Mouse (Mus musculus): ENCODE data around the gene Eml4. TPM values are rescaled to one million over a fixed set of nuclear protein-coding genes. Genes with fewer than 3 reads are reported as not detected.

Gene Eml4
- polyA plus RNA-seq, 1 experiment, result not detected

- Histone ChIP-seq H3K4me3 (ENCODE audit: insufficient read depth, low read depth, low read length) (no peak overlapping the region), H3K4me1 (ENCODE audit: control insufficient read depth, insufficient read depth, low read length) (no peaks in the 10 kb centered on the region), H3K27ac (ENCODE audit: insufficient read depth, low read depth, low read length) (no peak overlapping the region)
- TF ChIP-seq POLR2A (IDR thresholded peaks at IDR 0.05; ENCODE audit: insufficient read depth, low read depth, low read length) (no peak), CTCF (IDR thresholded peaks at IDR 0.05; ENCODE audit: insufficient read depth, low read depth, low read length) (no peak)
- 75% methylated on average over 4 of the region's 4 CpGs for WGBS
Observed at GRCm38 (mm10) chr17:83353460-83353859, 2.7 kb downstream of the Eml4 start.

- WGBS, result 67% methylated on average over 2 of the region's 2 CpGs
- H3K4me3 ChIP-seq (ENCODE audit: insufficient read depth, low read depth, low read length), result no peak overlapping the region
- no peak for TF ChIP-seq POLR2A (IDR thresholded peaks at IDR 0.05; ENCODE audit: insufficient read depth, low read depth, low read length)
- no peak for TF ChIP-seq CTCF (IDR thresholded peaks at IDR 0.05; ENCODE audit: insufficient read depth, low read depth, low read length)
- no peaks in the 10 kb centered on the region for H3K4me1 ChIP-seq (ENCODE audit: control insufficient read depth, insufficient read depth, low read length)
- H3K27ac ChIP-seq (ENCODE audit: insufficient read depth, low read depth, low read length), result no peak overlapping the region
Observed at GRCm38 (mm10) chr17:83355481-83355880, 4.8 kb downstream of the Eml4 start.

GRCm38 (mm10) chr17:83359934-83360333, 9.2 kb downstream of the Eml4 start:
- no peaks in the 10 kb centered on the region for H3K4me1 ChIP-seq (ENCODE audit: control insufficient read depth, insufficient read depth, low read length)
- no peak overlapping the region for H3K4me3 ChIP-seq (ENCODE audit: insufficient read depth, low read depth, low read length)
- TF ChIP-seq POLR2A (IDR thresholded peaks at IDR 0.05; ENCODE audit: insufficient read depth, low read depth, low read length), result no peak
- no peak for TF ChIP-seq CTCF (IDR thresholded peaks at IDR 0.05; ENCODE audit: insufficient read depth, low read depth, low read length)
- WGBS, result 77% methylated on average over 4 of the region's 4 CpGs
- H3K27ac ChIP-seq (ENCODE audit: insufficient read depth, low read depth, low read length), result no peak overlapping the region

- 88% methylated on average over 13 of the region's 13 CpGs for WGBS
- Histone ChIP-seq H3K27ac (ENCODE audit: insufficient read depth, low read depth, low read length) (no peak overlapping the region), H3K4me3 (ENCODE audit: insufficient read depth, low read depth, low read length) (no peak overlapping the region), H3K4me1 (ENCODE audit: control insufficient read depth, insufficient read depth, low read length) (0 out of 2 replicates have a peak, but pooled peaks cover 2% of the 10 kb centered on the region)
- TF ChIP-seq POLR2A (IDR thresholded peaks at IDR 0.05; ENCODE audit: insufficient read depth, low read depth, low read length) (no peak), CTCF (IDR thresholded peaks at IDR 0.05; ENCODE audit: insufficient read depth, low read depth, low read length) (no peak)
Observed at GRCm38 (mm10) chr17:83360796-83361566, 10.2 kb downstream of the Eml4 start.

- TF ChIP-seq CTCF (IDR thresholded peaks at IDR 0.05; ENCODE audit: insufficient read depth, low read depth, low read length), result no peak
- no peak for TF ChIP-seq POLR2A (IDR thresholded peaks at IDR 0.05; ENCODE audit: insufficient read depth, low read depth, low read length)
- 68% methylated on average over 3 of the region's 3 CpGs for WGBS
Observed at GRCm38 (mm10) chr17:83363081-83363480, 12.3 kb downstream of the Eml4 start.

GRCm38 (mm10) chr17:83364296-83364695, 13.6 kb downstream of the Eml4 start:
- TF ChIP-seq POLR2A (IDR thresholded peaks at IDR 0.05; ENCODE audit: insufficient read depth, low read depth, low read length) (no peak), CTCF (IDR thresholded peaks at IDR 0.05; ENCODE audit: insufficient read depth, low read depth, low read length) (no peak)

More at GRCm38 (mm10) chr17:83363081-83363480, 12.3 kb downstream of the Eml4 start:
- no peak overlapping the region for H3K27ac ChIP-seq (ENCODE audit: insufficient read depth, low read depth, low read length)
- H3K4me3 ChIP-seq (ENCODE audit: insufficient read depth, low read depth, low read length), result no peak overlapping the region
- H3K4me1 ChIP-seq (ENCODE audit: control insufficient read depth, insufficient read depth, low read length), result peaks cover 3% of the 10 kb centered on the region; the same call in 1 of the 2 replicates

GRCm38 (mm10) chr17:83365130-83365529, 14.4 kb downstream of the Eml4 start:
- Histone ChIP-seq H3K27ac (ENCODE audit: insufficient read depth, low read depth, low read length) (no peak overlapping the region), H3K4me1 (ENCODE audit: control insufficient read depth, insufficient read depth, low read length) (peaks cover 3% of the 10 kb centered on the region; the same call in 1 of the 2 replicates), H3K4me3 (ENCODE audit: insufficient read depth, low read depth, low read length) (no peak overlapping the region)
- WGBS, result 68% methylated on average over 2 of the region's 2 CpGs
- no peak for TF ChIP-seq POLR2A (IDR thresholded peaks at IDR 0.05; ENCODE audit: insufficient read depth, low read depth, low read length)
- no peak for TF ChIP-seq CTCF (IDR thresholded peaks at IDR 0.05; ENCODE audit: insufficient read depth, low read depth, low read length)

More at GRCm38 (mm10) chr17:83364296-83364695, 13.6 kb downstream of the Eml4 start:
- no peak overlapping the region for H3K4me3 ChIP-seq (ENCODE audit: insufficient read depth, low read depth, low read length)
- WGBS, result 83% methylated on average over 5 of the region's 5 CpGs
- peaks cover 3% of the 10 kb centered on the region; the same call in 1 of the 2 replicates for H3K4me1 ChIP-seq (ENCODE audit: control insufficient read depth, insufficient read depth, low read length)
- H3K27ac ChIP-seq (ENCODE audit: insufficient read depth, low read depth, low read length), result no peak overlapping the region

GRCm38 (mm10) chr17:83365614-83366355, 15.1 kb downstream of the Eml4 start:
- Histone ChIP-seq H3K4me1 (ENCODE audit: control insufficient read depth, insufficient read depth, low read length) (peaks cover 3% of the 10 kb centered on the region; the same call in 1 of the 2 replicates), H3K27ac (ENCODE audit: insufficient read depth, low read depth, low read length) (no peak overlapping the region), H3K4me3 (ENCODE audit: insufficient read depth, low read depth, low read length) (no peak overlapping the region)
- 55% methylated on average over 11 of the region's 11 CpGs for WGBS
- TF ChIP-seq CTCF (IDR thresholded peaks at IDR 0.05; ENCODE audit: insufficient read depth, low read depth, low read length) (no peak), POLR2A (IDR thresholded peaks at IDR 0.05; ENCODE audit: insufficient read depth, low read depth, low read length) (no peak)

GRCm38 (mm10) chr17:83367387-83367786, 16.7 kb downstream of the Eml4 start:
- no peak overlapping the region for H3K4me3 ChIP-seq (ENCODE audit: insufficient read depth, low read depth, low read length)
- peaks cover 3% of the 10 kb centered on the region; the same call in 1 of the 2 replicates for H3K4me1 ChIP-seq (ENCODE audit: control insufficient read depth, insufficient read depth, low read length)
- 71% methylated on average over 5 of the region's 5 CpGs for WGBS
- H3K27ac ChIP-seq (ENCODE audit: insufficient read depth, low read depth, low read length), result no peak overlapping the region
- no peak for TF ChIP-seq CTCF (IDR thresholded peaks at IDR 0.05; ENCODE audit: insufficient read depth, low read depth, low read length)
- no peak for TF ChIP-seq POLR2A (IDR thresholded peaks at IDR 0.05; ENCODE audit: insufficient read depth, low read depth, low read length)
